Mouse (Mus musculus): ENCODE measurements around the gene Slc26a8.

DNA sequence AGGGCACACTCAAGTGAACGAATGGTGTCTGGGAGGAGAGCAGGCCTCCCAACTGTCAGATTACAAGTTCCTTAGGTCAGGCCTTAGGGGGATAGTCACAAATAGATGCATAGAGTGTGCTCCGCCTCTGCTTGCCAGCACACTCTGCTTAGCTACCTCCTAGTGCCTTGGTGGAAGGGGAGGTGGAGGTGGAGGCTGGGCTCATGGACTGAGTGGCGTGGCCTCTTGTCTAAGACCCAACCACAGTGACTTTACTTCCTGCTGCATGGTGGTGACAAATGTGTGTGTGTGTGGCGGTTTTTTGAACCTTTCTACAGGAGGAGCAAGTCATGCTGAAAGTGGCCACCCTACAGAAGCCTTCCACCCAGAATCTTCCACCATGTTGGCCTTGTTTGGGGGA, 46.5 kb upstream of the Slc26a8 start:
- no peak for TF ChIP-seq CTCF (IDR thresholded peaks at IDR 0.05; ENCODE audit: low read depth, low read length)
- no peak for TF ChIP-seq GATA1 (IDR thresholded peaks at IDR 0.05; ENCODE audit: borderline replicate concordance, low read length)
- TF ChIP-seq POLR2AphosphoS5 (IDR thresholded peaks at IDR 0.05; ENCODE audit: insufficient replicate concordance, low read depth, low read length), result no peak
- no peak for TF ChIP-seq GATA2 (IDR thresholded peaks at IDR 0.05; ENCODE audit: borderline replicate concordance, low read depth, low read length)
- no peak for TF ChIP-seq TAL1 (conservative IDR thresholded peaks at IDR 0.05; ENCODE audit: low read depth, low read length)

Data from G1E (cell line).